Mouse (Mus musculus) embryonic facial prominence, embryonic 11.5 days (tissue): ENCODE measurements around the gene Spast. TPM values are rescaled to one million over a fixed set of nuclear protein-coding genes. Genes with fewer than 3 reads are reported as not detected.

ENCODE experiments used
- ATAC-seq: fragments of 200-750 bp; cut with Nextera tagmentation; replicated peaks from 2 replicates; pipeline ENCODE4 v1.8.0; 2017; ENCODE audit warnings: low read depth; ENCODE audit not compliant: insufficient number of reproducible peaks, low FRiP score, low TSS enrichment
- DNase-seq: peaks from one replicate; pipeline ENCODE4 v3.0.0-alpha.2; 2015; ENCODE audit warnings: low spot score
- H3K27ac ChIP-seq: fragments of 300-500 bp; sonication (generic); replicated peaks from 2 replicates; pipeline ENCODE4 v1.5.1; 2014; ENCODE audit warnings: mild to moderate bottlenecking, low read depth, low read length, control low read depth
- H3K27me3 ChIP-seq: fragments of 300-500 bp; sonication (generic); 2 replicates; pipeline ENCODE4 v1.6.1; 2014; ENCODE audit warnings: mild to moderate bottlenecking, low read length, moderate library complexity, mixed read lengths; ENCODE audit not compliant: control insufficient read depth, insufficient read depth
- H3K36me3 ChIP-seq: fragments of 300-500 bp; sonication (generic); replicated peaks from 2 replicates; pipeline ENCODE4 v1.6.1; 2014; ENCODE audit warnings: low read depth, mild to moderate bottlenecking, low read length, moderate library complexity, mixed read lengths; ENCODE audit not compliant: control insufficient read depth, insufficient read depth
- H3K4me1 ChIP-seq: fragments of 300-500 bp; sonication (generic); 2 replicates; pipeline ENCODE4 v1.6.1; 2014; ENCODE audit warnings: low read length, mixed read lengths; ENCODE audit not compliant: control insufficient read depth, insufficient read depth
- H3K4me2 ChIP-seq: fragments of 300-500 bp; sonication (generic); 2 replicates; pipeline ENCODE4 v1.6.1; 2014; ENCODE audit warnings: low read depth, mild to moderate bottlenecking, control low read depth, low read length, moderate library complexity
- H3K4me3 ChIP-seq: fragments of 300-500 bp; sonication (generic); 2 replicates; pipeline ENCODE4 v1.5.1; 2014; ENCODE audit warnings: low read depth, low read length, control low read depth
- H3K9ac ChIP-seq: fragments of 300-500 bp; sonication (generic); replicated peaks from 2 replicates; pipeline ENCODE4 v1.6.1; 2014; ENCODE audit warnings: mild to moderate bottlenecking, control low read depth, low read length
- H3K9me3 ChIP-seq: fragments of 300-500 bp; sonication (generic); replicated peaks from 2 replicates; pipeline ENCODE4 v1.6.1; 2016; ENCODE audit warnings: mild to moderate bottlenecking, low read length, inconsistent platforms, mixed read lengths; ENCODE audit not compliant: control insufficient read depth
- WGBS: fragments of 180-500 bp; shearing (Covaris S2); extraction: QIAGEN DNeasy Blood & Tissue Kit; methylation state at CpG from one replicate; pipeline ENCODE4 v1.1.7; 2014; 5-methylcytosine and 5-hydroxymethylcytosine counted together
- polyA plus RNA-seq: library from polyadenylated mRNA; unstranded; fragments of >200 nt; fragmentation: Nextera tagmentation; extraction: Ambion mirVana; gene quantifications from 2 replicates; pipeline ENCODE4 v1.2.1, GENCODE M21; 2014

Spast gene
- polyA plus RNA-seq, 1 experiment from 2014 or later = 41.3 TPM

DNA sequence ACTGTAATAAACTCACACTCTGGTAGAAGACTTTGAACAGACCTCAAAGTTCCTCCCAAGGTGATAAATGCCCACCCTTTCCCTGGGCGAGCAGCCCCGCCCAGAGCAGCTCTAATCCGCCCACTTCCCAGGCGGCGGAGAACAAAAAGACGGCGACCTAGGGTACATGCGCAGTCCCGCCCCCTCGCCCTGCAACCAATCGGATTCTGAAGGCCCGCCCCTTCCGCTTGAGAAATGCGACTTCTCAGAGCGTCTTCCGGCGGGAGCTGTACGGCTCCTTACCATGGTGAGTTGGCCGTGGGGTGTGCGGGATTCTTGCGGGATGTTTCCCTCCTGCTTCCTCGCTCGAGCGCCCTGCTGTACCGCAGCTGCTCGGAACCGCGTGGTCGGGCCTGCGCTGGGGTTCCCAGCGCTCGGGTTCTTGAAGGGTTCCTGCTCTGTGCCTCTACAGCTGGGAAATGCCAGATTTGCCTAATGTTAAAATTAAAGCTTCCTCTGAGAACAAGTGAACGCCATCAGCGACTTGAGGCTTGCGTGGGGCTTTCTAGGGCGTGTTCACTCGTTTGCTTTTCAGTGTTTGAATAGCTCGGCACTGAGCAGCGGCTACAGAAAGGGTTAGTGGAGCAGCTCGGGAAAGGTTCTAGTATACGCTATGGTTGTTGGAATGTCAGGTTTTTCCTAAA lies 56.7 kb downstream of the Spast start, which contains the start of gene Slc30a6:
Gene Slc30a6 (plus strand): TSS at position 226 of the 683 bp plus-strand sequence.
- no peaks in the 10 kb centered on the region for H3K36me3 ChIP-seq
- H3K9me3 ChIP-seq = no peaks in the 10 kb centered on the region
- DNase-seq = peak; percentile 98
- WGBS = under 1% methylated on average over 41 of the region's 41 CpGs
- peak within 1 kb of the TSS; percentile 93 for H3K4me3 ChIP-seq
- peak within 1 kb of the TSS; percentile 58 for H3K4me2 ChIP-seq
- no peaks in the 10 kb centered on the region for H3K4me1 ChIP-seq
- H3K27ac ChIP-seq = peak within 1 kb of the TSS; percentile 79; the same call in 1 of the 2 replicates
- ATAC-seq = peak; percentile 97
- peak within 1 kb of the TSS; percentile 95 for H3K9ac ChIP-seq
- H3K27me3 ChIP-seq = no peaks in the 10 kb centered on the region

DNA sequence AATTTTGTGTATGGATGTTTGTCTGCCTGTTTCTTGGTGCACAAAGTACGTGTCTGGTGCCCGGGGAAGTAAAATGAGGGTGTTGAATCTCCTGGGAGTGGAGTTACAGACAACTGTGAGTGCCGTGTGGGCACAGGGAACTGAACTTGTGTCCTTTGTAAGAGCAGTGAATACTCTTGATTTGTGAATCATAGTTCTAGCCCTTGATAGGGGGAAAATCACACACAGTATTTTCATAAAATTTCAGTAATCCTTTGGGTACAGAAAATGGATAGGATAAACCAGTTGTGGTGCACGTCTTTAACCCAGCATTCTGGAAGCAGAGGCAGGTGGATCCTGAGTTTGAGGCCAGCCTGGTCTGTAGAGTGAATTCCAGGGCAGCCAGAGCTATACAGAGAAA lies 58.0 kb downstream of the Spast start:
- no peaks in the 10 kb centered on the region for H3K27me3 ChIP-seq
- H3K4me3 ChIP-seq = no peak overlapping the region
- no peaks in the 10 kb centered on the region for H3K36me3 ChIP-seq
- H3K27ac ChIP-seq = no peak overlapping the region
- H3K4me2 ChIP-seq = peak overlapping the region; percentile 58
- DNase-seq (no peak), ATAC-seq (no peak)
- H3K9me3 ChIP-seq = no peaks in the 10 kb centered on the region
- 84% methylated on average over 4 of the region's 4 CpGs for WGBS
- no peak overlapping the region; the same call in 1 of the 2 replicates for H3K9ac ChIP-seq
- H3K4me1 ChIP-seq = no peaks in the 10 kb centered on the region

DNA sequence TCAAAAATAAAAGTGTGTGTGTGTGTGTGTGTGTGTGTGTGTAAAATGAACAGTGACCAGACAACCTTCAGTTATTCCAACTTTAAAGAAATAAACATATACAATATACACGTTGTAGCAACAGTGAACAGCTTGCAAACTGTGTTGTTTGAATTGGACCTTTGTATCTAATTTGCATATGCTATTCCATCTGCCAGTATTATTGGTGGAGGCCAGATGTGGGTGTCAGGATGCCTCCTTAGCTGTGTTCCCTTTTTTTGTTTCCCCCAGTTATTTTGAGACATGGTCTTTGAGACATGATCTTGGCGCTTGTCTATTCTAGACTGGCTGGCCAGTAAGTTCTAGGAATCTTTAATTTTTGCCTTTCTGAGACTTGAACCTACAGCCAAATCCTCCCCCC lies 58.4 kb downstream of the Spast start:
- Histone ChIP-seq H3K4me2 (no peak overlapping the region), H3K27ac (no peak overlapping the region), H3K9me3 (no peaks in the 10 kb centered on the region), H3K4me1 (no peaks in the 10 kb centered on the region), H3K4me3 (no peak overlapping the region), H3K9ac (no peak overlapping the region), H3K36me3 (no peaks in the 10 kb centered on the region), H3K27me3 (no peaks in the 10 kb centered on the region)
- ATAC-seq = no peak
- 89% methylated on average over 2 of the region's 2 CpGs for WGBS
- no peak for DNase-seq

- H3K9me3 ChIP-seq = no peaks in the 10 kb centered on the region
- H3K27ac ChIP-seq = no peak overlapping the region
- DNase-seq (no peak), ATAC-seq (no peak)
- H3K4me3 ChIP-seq = no peak overlapping the region
- H3K4me2 ChIP-seq = no peak overlapping the region
- 93% methylated on average over 12 of the region's 12 CpGs for WGBS
- no peaks in the 10 kb centered on the region; the same call in none of the 2 replicates for H3K36me3 ChIP-seq
- no peaks in the 10 kb centered on the region for H3K27me3 ChIP-seq
- H3K9ac ChIP-seq = no peak overlapping the region
- no peaks in the 10 kb centered on the region for H3K4me1 ChIP-seq
Measured at GRCm38 (mm10) chr17:74402486-74403222, 63.9 kb downstream of the Spast start.

GRCm38 (mm10) chr17:74406487-74406886 lies 67.7 kb downstream of the Spast start:
- H3K4me3 ChIP-seq = no peak overlapping the region
- no peak for DNase-seq
- ATAC-seq = no peak
- no peak overlapping the region for H3K4me2 ChIP-seq
- H3K27me3 ChIP-seq = no peaks in the 10 kb centered on the region
- H3K4me1 ChIP-seq = no peaks in the 10 kb centered on the region
- 89% methylated on average over 8 of the region's 8 CpGs for WGBS
- H3K36me3 ChIP-seq = no peaks in the 10 kb centered on the region; the same call in none of the 2 replicates
- H3K9me3 ChIP-seq = no peaks in the 10 kb centered on the region
- no peak overlapping the region for H3K9ac ChIP-seq
- no peak overlapping the region for H3K27ac ChIP-seq

GRCm38 (mm10) chr17:74409722-74410121 lies 70.9 kb downstream of the Spast start:
- H3K9ac ChIP-seq = no peak overlapping the region
- peak; percentile 13 for DNase-seq
- H3K27me3 ChIP-seq = no peaks in the 10 kb centered on the region
- no peak overlapping the region for H3K27ac ChIP-seq
- H3K4me1 ChIP-seq = no peaks in the 10 kb centered on the region
- H3K9me3 ChIP-seq = no peaks in the 10 kb centered on the region
- no peak overlapping the region for H3K4me3 ChIP-seq
- 68% methylated on average over 4 of the region's 4 CpGs for WGBS
- no peaks in the 10 kb centered on the region; the same call in 1 of the 2 replicates for H3K36me3 ChIP-seq
- no peak for ATAC-seq
- no peak overlapping the region for H3K4me2 ChIP-seq

DNA sequence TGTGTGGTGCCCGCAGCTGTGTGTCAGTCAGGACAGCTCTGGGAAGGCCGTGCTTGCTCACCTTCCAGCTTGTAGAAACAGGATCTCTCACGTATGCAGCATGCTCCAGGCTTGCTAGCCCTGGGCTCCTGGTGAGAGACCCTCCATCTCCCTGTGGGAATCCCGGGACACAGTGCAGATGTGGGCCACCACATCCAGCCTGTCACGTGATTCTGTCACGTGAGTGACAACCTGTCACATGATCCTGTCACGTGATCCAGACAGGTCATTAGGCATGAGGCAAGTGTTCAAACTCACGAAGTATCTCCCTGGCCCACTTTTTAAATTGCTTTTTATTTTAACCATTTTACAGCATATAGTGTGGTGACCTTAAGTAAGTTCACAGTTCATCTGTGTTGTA lies 74.5 kb downstream of the Spast start:
- DNase-seq (no peak), ATAC-seq (no peak)

GRCm38 (mm10) chr17:74414671-74415070 lies 75.9 kb downstream of the Spast start:
- WGBS = 68% methylated on average over 1 of the region's 1 CpGs
- Histone ChIP-seq H3K9ac (no peak overlapping the region), H3K36me3 (no peaks in the 10 kb centered on the region; the same call in 1 of the 2 replicates), H3K27me3 (no peaks in the 10 kb centered on the region), H3K9me3 (no peaks in the 10 kb centered on the region), H3K27ac (no peak overlapping the region), H3K4me3 (no peak overlapping the region), H3K4me2 (no peak overlapping the region), H3K4me1 (no peaks in the 10 kb centered on the region)
- ATAC-seq (no peak), DNase-seq (no peak)

More for the DNA sequence above, 74.5 kb downstream of the Spast start:
- Histone ChIP-seq H3K4me2 (no peak overlapping the region), H3K36me3 (no peaks in the 10 kb centered on the region; the same call in 1 of the 2 replicates), H3K9me3 (no peaks in the 10 kb centered on the region), H3K27me3 (no peaks in the 10 kb centered on the region), H3K4me1 (no peaks in the 10 kb centered on the region), H3K9ac (no peak overlapping the region), H3K27ac (no peak overlapping the region), H3K4me3 (no peak overlapping the region)
- whole genome bisulfite sequencing = 82% methylated on average over 8 of the region's 8 CpGs
